Mouse (Mus musculus) bone marrow, adult 2 months (tissue): ENCODE results near the gene Rgs2.

ENCODE experiments used
- CTCF ChIP-seq: fragments of 200-500 bp; IDR thresholded peaks from 2 replicates; pipeline ENCODE4 v1.5.1; 2011; ENCODE audit warnings: low read length, control low read depth; ENCODE audit not compliant: control insufficient read depth, insufficient read depth
- POLR2A ChIP-seq: fragments of 200-500 bp; IDR thresholded peaks from 2 replicates; pipeline ENCODE4 v1.6.1; 2011; ENCODE audit warnings: low read depth, mild to moderate bottlenecking, control low read depth, low read length, borderline replicate concordance; ENCODE audit not compliant: control insufficient read depth

- no peak for TF ChIP-seq POLR2A
- no peak for TF ChIP-seq CTCF
These were observed 18.9 kb downstream of the Rgs2 start for GRCm38 (mm10) chr1:143984988-143985625.
